Mouse (Mus musculus) testis, adult 2 months (tissue): Measurements from ENCODE around the gene Reep3. TPM values are rescaled to one million over a fixed set of nuclear protein-coding genes. Genes with fewer than 3 reads are reported as not detected.

Source experiments
- H3K27ac ChIP-seq: fragments of 200-500 bp; 2 replicates; pipeline ENCODE4 v1.5.1; 2012; ENCODE audit warnings: low read depth, low read length; ENCODE audit not compliant: control insufficient read depth, insufficient read depth
- H3K27me3 ChIP-seq: fragments of 200-500 bp; 2 replicates; pipeline ENCODE4 v1.6.1; 2012; ENCODE audit warnings: mild to moderate bottlenecking, low read length, moderate library complexity; ENCODE audit not compliant: control insufficient read depth, insufficient read depth
- H3K36me3 ChIP-seq: fragments of 200-500 bp; 2 replicates; pipeline ENCODE4 v1.6.1; 2012; ENCODE audit warnings: mild to moderate bottlenecking, low read length; ENCODE audit not compliant: control insufficient read depth, insufficient read depth
- H3K4me1 ChIP-seq: fragments of 200-500 bp; 2 replicates; pipeline ENCODE4 v1.6.1; 2012; ENCODE audit warnings: low read length; ENCODE audit not compliant: control insufficient read depth, insufficient read depth
- H3K4me3 ChIP-seq: fragments of 200-500 bp; 2 replicates; pipeline ENCODE4 v1.5.1; 2012; ENCODE audit warnings: low read depth, mild to moderate bottlenecking, low read length, moderate library complexity, mixed read lengths; ENCODE audit not compliant: control insufficient read depth
- CTCF ChIP-seq: fragments of 200-500 bp; IDR thresholded peaks from 2 replicates; pipeline ENCODE4 v1.5.1; 2012; ENCODE audit warnings: low read depth, mild to moderate bottlenecking, inconsistent platforms, low read length, moderate library complexity; ENCODE audit not compliant: control insufficient read depth, insufficient read depth, insufficient replicate concordance
- POLR2A ChIP-seq: fragments of 200-500 bp; IDR thresholded peaks from 2 replicates; pipeline ENCODE4 v1.6.1; 2012; ENCODE audit warnings: low read depth, mild to moderate bottlenecking, inconsistent platforms, low read length, moderate library complexity; ENCODE audit not compliant: control insufficient read depth
- polyA plus RNA-seq: library from polyadenylated mRNA; depleted of rRNA; stranded (reverse); fragments of >200 nt; gene quantifications from 2 replicates; pipeline ENCODE4 v1.2.3, GENCODE M21; 2012

Reep3 gene
- polyA plus RNA-seq, 1 experiment, result 2.3 TPM

DNA sequence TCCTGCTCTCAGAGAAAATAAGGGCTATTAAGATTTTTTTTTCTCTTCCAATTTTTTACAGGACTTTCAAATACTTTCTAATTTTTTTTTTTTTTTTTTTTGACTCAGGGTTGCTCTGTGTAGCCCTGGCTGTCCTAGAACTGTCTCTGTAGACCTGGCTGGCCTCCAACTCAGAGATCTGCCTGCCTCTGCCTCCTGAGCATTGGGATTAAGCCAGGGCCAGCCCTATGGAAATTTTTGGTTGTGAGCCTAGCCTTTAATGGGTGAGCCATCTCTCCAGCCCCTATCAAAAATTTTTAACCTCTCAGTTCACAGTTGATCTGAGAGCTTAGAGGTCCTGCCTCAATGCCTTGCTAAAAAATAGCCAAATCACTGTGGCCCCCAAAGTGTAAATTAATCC is 39.5 kb downstream of the Reep3 start:
- H3K4me3 ChIP-seq, result no peak overlapping the region
- TF ChIP-seq POLR2A (no peak), CTCF (no peak)
- H3K27ac ChIP-seq, result no peak overlapping the region
- H3K27me3 ChIP-seq, result no peaks in the 10 kb centered on the region
- H3K4me1 ChIP-seq, result peaks cover 4% of the 10 kb centered on the region; the same call in 1 of the 2 replicates
- no peaks in the 10 kb centered on the region for H3K36me3 ChIP-seq

DNA sequence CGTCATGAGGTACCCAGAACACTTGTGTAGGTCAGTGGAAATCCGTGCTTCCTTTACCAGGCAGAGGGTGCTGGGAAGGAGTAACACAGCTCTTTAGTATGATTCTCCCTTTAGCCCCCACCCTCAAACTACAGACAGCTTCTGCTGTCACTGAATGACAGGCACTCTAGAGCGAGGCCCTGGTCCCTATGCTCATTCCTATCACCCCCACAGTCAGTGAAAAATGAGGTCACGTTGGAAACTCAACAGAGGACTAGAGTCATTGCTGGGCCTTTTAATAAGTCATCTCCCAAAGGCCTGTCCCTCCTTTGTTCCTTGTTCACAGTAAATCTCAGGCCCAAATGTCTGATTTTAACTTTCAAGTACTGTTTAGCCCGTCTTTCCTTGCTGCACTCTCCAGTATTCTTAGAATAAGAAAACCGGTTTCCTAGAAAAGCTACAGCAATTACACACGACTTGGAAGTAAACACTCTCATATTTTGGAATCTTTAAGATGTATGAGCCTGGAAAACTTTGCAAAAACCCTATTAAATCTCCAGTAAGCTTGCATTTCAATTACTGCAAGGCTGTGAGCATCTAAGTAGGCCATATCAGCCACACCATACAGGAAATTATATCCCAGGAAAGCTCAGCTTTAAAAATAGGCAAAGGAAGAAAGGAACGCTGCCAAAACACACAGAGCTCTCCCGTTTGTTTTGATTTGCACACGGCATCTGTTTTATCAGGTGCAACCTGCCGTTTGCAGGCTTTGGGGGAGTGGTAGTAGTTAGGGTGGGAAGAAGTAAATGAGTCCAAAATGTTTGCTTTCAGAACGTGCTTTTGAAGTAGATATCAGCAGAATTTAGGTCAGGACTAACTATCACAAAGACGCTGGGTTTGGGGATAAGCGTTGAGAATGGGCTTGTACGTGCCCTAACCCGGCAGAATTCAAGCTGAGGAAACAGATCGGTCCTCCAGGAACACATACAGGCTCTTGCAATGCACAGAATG is 40.6 kb downstream of the Reep3 start:
- H3K4me3 ChIP-seq, result no peak overlapping the region
- peaks cover 4% of the 10 kb centered on the region; the same call in 1 of the 2 replicates for H3K4me1 ChIP-seq
- no peaks in the 10 kb centered on the region for H3K27me3 ChIP-seq
- no peaks in the 10 kb centered on the region for H3K36me3 ChIP-seq
- TF ChIP-seq POLR2A (no peak), CTCF (no peak)
- H3K27ac ChIP-seq, result no peak overlapping the region

DNA sequence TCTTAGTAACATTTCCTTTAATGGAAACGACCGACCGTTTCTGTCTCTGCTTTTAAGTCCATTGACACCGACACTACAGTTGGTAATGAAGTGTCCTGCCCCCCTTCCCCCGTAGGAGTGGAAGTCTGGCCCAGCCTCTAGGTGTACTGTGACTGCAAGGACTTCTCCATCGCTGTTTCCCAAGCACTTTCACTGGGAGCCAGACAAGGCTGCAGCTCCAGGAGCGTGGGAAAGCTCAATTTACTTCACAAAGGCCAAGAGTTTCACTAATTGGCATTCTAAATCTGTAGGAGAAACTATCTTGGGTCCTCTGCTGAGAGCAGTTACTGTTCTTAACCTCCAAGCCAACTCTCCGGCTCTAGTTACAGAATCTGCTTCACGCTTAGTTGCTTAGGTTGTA is 43.3 kb downstream of the Reep3 start:
- Histone ChIP-seq H3K27ac (no peak overlapping the region), H3K4me1 (peaks cover 4% of the 10 kb centered on the region; the same call in 1 of the 2 replicates), H3K4me3 (no peak overlapping the region), H3K27me3 (no peaks in the 10 kb centered on the region), H3K36me3 (no peaks in the 10 kb centered on the region)
- TF ChIP-seq POLR2A, result no peak
- no peak for TF ChIP-seq CTCF

GRCm38 (mm10) chr10:67052429-67052828 is 44.3 kb downstream of the Reep3 start:
- no peak overlapping the region for H3K4me3 ChIP-seq
- no peaks in the 10 kb centered on the region for H3K36me3 ChIP-seq
- TF ChIP-seq POLR2A, result no peak
- no peak for TF ChIP-seq CTCF
- H3K4me1 ChIP-seq, result no peaks in the 10 kb centered on the region
- no peak overlapping the region; the same call in 1 of the 2 replicates for H3K27ac ChIP-seq
- H3K27me3 ChIP-seq, result no peaks in the 10 kb centered on the region

DNA sequence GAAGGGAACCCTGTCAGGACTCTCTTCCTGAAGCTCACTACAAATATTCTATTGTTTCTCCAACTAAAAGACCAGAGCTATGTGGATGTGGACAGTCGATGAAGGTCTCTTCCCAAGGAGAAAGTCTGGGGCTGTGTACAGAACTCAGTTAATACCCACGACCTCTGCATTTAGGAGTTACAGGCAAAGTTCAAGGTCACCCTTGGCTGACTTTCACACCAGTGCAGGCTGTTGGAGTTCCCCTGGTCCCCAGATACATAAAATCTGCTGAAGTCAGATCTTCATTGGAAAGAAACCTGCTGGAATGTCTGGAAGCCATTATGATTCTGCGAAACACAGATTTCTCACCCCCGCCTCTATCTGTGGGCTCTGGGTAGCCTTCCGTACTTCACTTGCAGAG is 45.3 kb downstream of the Reep3 start:
- Histone ChIP-seq H3K36me3 (no peaks in the 10 kb centered on the region), H3K27ac (no peak overlapping the region), H3K27me3 (no peaks in the 10 kb centered on the region), H3K4me3 (no peak overlapping the region), H3K4me1 (no peaks in the 10 kb centered on the region)
- TF ChIP-seq POLR2A (no peak), CTCF (no peak)

DNA sequence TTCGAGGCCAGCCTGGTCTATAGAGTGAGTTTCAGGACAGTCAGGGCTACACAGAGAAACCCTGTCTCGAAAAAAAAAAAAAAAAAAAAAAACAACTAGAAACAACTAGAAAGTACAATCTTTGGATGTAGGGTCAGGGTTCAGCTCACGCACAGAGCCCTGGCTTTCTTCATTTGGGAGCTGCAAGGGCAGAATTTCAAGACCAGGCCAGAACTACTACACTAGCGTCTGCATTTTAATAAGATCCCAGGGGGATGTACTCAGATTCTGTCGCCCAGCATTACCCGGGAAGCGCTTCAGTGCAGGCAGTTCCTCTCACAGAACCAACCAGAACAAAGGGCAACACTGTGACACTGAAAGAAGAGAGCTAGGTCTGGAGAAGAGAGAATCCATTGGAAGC is 46.0 kb downstream of the Reep3 start:
- TF ChIP-seq POLR2A, result no peak
- no peak for TF ChIP-seq CTCF
- Histone ChIP-seq H3K36me3 (no peaks in the 10 kb centered on the region), H3K27me3 (no peaks in the 10 kb centered on the region), H3K4me1 (no peaks in the 10 kb centered on the region), H3K27ac (no peak overlapping the region; the same call in 1 of the 2 replicates), H3K4me3 (no peak overlapping the region)

DNA sequence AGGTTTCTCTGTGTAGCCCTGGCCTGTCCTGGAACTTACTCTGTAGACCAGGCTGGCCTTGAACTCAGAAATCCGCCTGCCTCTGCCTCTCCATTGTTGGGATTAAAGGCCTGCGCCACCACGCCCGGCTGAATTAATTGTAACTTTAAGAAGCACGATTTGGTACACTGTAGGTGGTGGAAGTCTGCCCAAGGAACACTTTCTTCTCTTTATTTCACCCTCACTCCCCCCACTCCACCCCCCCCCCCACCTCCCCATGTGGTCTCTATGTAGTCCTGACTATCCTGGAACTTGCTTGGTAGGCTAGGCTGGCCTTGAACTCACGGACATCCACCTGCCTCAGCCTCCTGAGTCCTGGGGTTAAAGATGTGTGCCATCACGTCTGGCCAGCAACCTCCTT is 47.1 kb downstream of the Reep3 start:
- Histone ChIP-seq H3K4me1 (no peaks in the 10 kb centered on the region), H3K4me3 (no peak overlapping the region), H3K36me3 (no peaks in the 10 kb centered on the region), H3K27ac (no peak overlapping the region), H3K27me3 (no peaks in the 10 kb centered on the region)
- TF ChIP-seq POLR2A, result no peak
- TF ChIP-seq CTCF, result no peak
